Comparison of ENCODE assay signal across 9 mouse cellular contexts in the genomic region with DNA sequence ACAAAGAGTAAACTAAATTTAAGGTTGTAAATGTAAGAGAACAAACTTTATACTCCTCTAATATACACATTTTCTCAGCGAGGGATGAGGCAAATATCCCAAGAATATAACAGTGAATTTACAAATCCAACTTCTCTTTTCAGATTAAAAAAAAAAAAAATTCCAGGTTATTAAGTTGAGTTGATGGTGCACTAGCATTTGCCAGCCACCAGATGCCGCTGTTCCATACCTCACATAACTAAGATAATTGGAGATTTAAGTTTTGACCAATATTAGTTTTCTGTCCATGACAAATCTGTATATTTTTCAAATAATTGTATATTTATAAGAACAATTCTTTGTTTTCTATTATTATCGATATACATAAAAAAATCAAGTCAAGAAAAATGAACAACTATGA.
DNase-seq lines count a peak whose midpoint lies in the region; ATAC-seq and TF ChIP-seq lines count a peak whose summit lies in the region.
"Had no signal": no experiment of that assay in that cellular context is flagged by ENCODE, and none has a peak within 500 bp of the region (broad histone marks: within the 10 kb centered on the region; RNA-seq: fewer than 3 reads in every experiment).

No protein-coding gene starts in this region.

- H3K36me3 ChIP-seq in midbrain, postnatal 0 days (ENCODE audit: insufficient read depth, low read length) = no peaks in the 10 kb centered on the region
- H3K36me3 ChIP-seq in midbrain, embryonic 13.5 days = no peaks in the 10 kb centered on the region
- no peaks in the 10 kb centered on the region for H3K36me3 ChIP-seq in thymus, adult 2 months (ENCODE audit: control insufficient read depth, insufficient read depth, low read length)
- H3K36me3 ChIP-seq: neural tube, embryonic 13.5 days had no signal

- no peak for ATAC-seq in midbrain, postnatal 0 days (ENCODE audit: low FRiP score)
- ATAC-seq in midbrain, embryonic 13.5 days = no peak

- H3K9me3 ChIP-seq in midbrain, postnatal 0 days (ENCODE audit: low read length) = no peaks in the 10 kb centered on the region
- no peaks in the 10 kb centered on the region for H3K9me3 ChIP-seq in midbrain, embryonic 13.5 days
- H3K9me3 ChIP-seq: neural tube, embryonic 13.5 days had no signal

- no peak overlapping the region for H3K4me3 ChIP-seq in midbrain, postnatal 0 days (ENCODE audit: low read depth, low read length)
- H3K4me3 ChIP-seq in midbrain, embryonic 13.5 days (replicated peaks) = no peak overlapping the region
- no peak overlapping the region for H3K4me3 ChIP-seq in thymus, adult 2 months (ENCODE audit: control insufficient read depth, insufficient read depth, low read length)
- H3K4me3 ChIP-seq: neural tube, embryonic 13.5 days had no signal

- no peaks in the 10 kb centered on the region for H3K4me1 ChIP-seq in midbrain, postnatal 0 days (ENCODE audit: insufficient read depth, low read length)
- H3K4me1 ChIP-seq in midbrain, embryonic 13.5 days (replicated peaks) = no peaks in the 10 kb centered on the region
- H3K4me1 ChIP-seq in thymus, adult 2 months (replicated peaks; ENCODE audit: control insufficient read depth, insufficient read depth, low read length) = no peaks in the 10 kb centered on the region

- no peak overlapping the region for H3K27ac ChIP-seq in midbrain, postnatal 0 days (ENCODE audit: low read depth, low read length)
- H3K27ac ChIP-seq in midbrain, embryonic 13.5 days = no peak overlapping the region
- no peak overlapping the region for H3K27ac ChIP-seq in thymus, adult 2 months (ENCODE audit: control insufficient read depth, insufficient read depth, low read length)
- H3K27ac ChIP-seq: neural tube, embryonic 13.5 days had no signal

- no peaks in the 10 kb centered on the region for H3K27me3 ChIP-seq in midbrain, postnatal 0 days (ENCODE audit: insufficient read depth, low read length)
- H3K27me3 ChIP-seq in midbrain, embryonic 13.5 days = no peaks in the 10 kb centered on the region
- no peaks in the 10 kb centered on the region for H3K27me3 ChIP-seq in thymus, adult 2 months (ENCODE audit: control insufficient read depth, insufficient read depth, low read length)
- H3K27me3 ChIP-seq: neural tube, embryonic 13.5 days had no signal

- no peak overlapping the region for H3K4me2 ChIP-seq in midbrain, postnatal 0 days (ENCODE audit: low read depth, low read length, poor library complexity, severe bottlenecking)
- no peak overlapping the region for H3K4me2 ChIP-seq in midbrain, embryonic 13.5 days (replicated peaks)
- H3K4me2 ChIP-seq: neural tube, embryonic 13.5 days had no signal

- H3K9ac ChIP-seq in midbrain, postnatal 0 days (replicated peaks; ENCODE audit: low read length, poor library complexity, severe bottlenecking) = no peak overlapping the region
- H3K9ac ChIP-seq in midbrain, embryonic 13.5 days (replicated peaks) = no peak overlapping the region
- H3K9ac ChIP-seq: neural tube, embryonic 13.5 days had no signal

- TF ChIP-seq CTCF in midbrain, postnatal 0 days (IDR thresholded peaks at IDR 0.05) = peak; percentile 87
- no peak for TF ChIP-seq CTCF in thymus, adult 2 months (IDR thresholded peaks at IDR 0.05; ENCODE audit: borderline replicate concordance, control insufficient read depth, extremely low read depth, insufficient read depth, low read length, poor library complexity)

- 13% methylated on average over 3 of the region's 3 CpGs for WGBS in midbrain, postnatal 0 days
- 9% methylated on average over 3 of the region's 3 CpGs for WGBS in midbrain, embryonic 13.5 days
- WGBS in thymus, adult 2 months = 10% methylated on average over 3 of the region's 3 CpGs

- peak; percentile 14 for DNase-seq in gastrocnemius, postnatal 10 days
- DNase-seq in gastrocnemius, adult 8-10 months (ENCODE audit: low spot score in 2 of 2) = no peak
- DNase-seq in midbrain, postnatal 0 days (ENCODE audit: low spot score) = peak; percentile 44
- DNase-seq in embryo, embryonic 10.5 days (ENCODE audit: low spot score) = peak; percentile 43
- peak; percentile 59 for DNase-seq in right cerebral cortex, postnatal 4 days
- DNase-seq in thymus, adult 2 months = no peak
- DNase-seq in layer of hippocampus, adult 18-20 months (ENCODE audit: low spot score in 2 of 2) = no peak

- TF ChIP-seq POLR2A in thymus, adult 2 months (IDR thresholded peaks at IDR 0.05; ENCODE audit: control insufficient read depth, extremely low read depth, insufficient read depth, low read length, poor library complexity) = no peak

Comparison
In these comparisons a context has a peak if more than half of its experiments do, and no peak if none do; other contexts are left out.
1. DNase-seq: peak in gastrocnemius, postnatal 10 days (single experiment), midbrain, postnatal 0 days (single experiment), embryo, embryonic 10.5 days (single experiment) and right cerebral cortex, postnatal 4 days (single experiment); none in gastrocnemius, adult 8-10 months (0 of 2), thymus, adult 2 months (single experiment) and layer of hippocampus, adult 18-20 months (0 of 2).